In the genomic region with DNA sequence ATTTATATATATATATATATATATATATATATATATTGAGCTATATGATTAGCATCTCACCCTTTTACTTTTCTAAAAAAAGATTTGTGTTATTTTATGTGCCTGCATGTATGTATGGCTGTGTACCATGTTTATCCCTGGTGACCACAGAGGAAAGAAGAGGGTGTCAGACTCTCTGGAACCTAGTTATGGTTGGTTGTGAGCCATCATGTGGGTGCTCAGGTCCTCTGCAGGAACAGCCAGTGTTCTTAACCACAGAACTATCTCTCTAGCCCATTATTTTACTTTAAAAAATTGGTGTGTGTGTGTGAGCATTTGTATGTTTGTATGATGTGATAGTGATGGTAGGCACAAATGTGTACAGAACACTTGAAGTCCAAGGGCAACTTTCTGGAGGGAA, we compare ENCODE assay signal across 22 mouse cellular contexts. TPM values are rescaled to one million over a fixed set of nuclear protein-coding genes. Genes with fewer than 3 reads are reported as not detected.
DNase-seq lines count a peak whose midpoint lies in the region; ATAC-seq lines count a peak whose summit lies in the region.
"Had no signal": no experiment of that assay in that cellular context is flagged by ENCODE, and none has a peak within 500 bp of the region (broad histone marks: within the 10 kb centered on the region; RNA-seq: fewer than 3 reads in every experiment).

No protein-coding gene starts in this region.

- no peak overlapping the region for H3K9ac ChIP-seq in heart, embryonic 11.5 days (ENCODE audit: low read depth, low read length)
- H3K9ac ChIP-seq: embryonic facial prominence, embryonic 12.5 days; forebrain, embryonic 13.5 days; forebrain, embryonic 15.5 days; forebrain, postnatal 0 days had no signal

- H3K36me3 ChIP-seq in heart, embryonic 11.5 days (ENCODE audit: control insufficient read depth, insufficient read depth, low read length), result no peaks in the 10 kb centered on the region
- H3K36me3 ChIP-seq: embryonic facial prominence, embryonic 12.5 days; forebrain, embryonic 15.5 days had no signal

- H3K4me1 ChIP-seq in heart, embryonic 11.5 days (ENCODE audit: control insufficient read depth, insufficient read depth, low read length), result 0 out of 2 replicates have a peak, but pooled peaks cover 4% of the 10 kb centered on the region
- H3K4me1 ChIP-seq: embryonic facial prominence, embryonic 10.5 days; embryonic facial prominence, embryonic 12.5 days; forebrain, embryonic 13.5 days had no signal

- H3K4me2 ChIP-seq in heart, embryonic 11.5 days, result no peak overlapping the region
- H3K4me2 ChIP-seq: embryonic facial prominence, embryonic 12.5 days; forebrain, embryonic 13.5 days; forebrain, embryonic 15.5 days had no signal

- peak; percentile 40 for DNase-seq in heart, adult 11 months
- DNase-seq in 416B (ENCODE audit: low read depth), result peak; percentile 42
- DNase-seq in layer of hippocampus, adult 8-10 months (ENCODE audit: low spot score in 2 of 2), result no peak
- DNase-seq in adrenal gland, postnatal 10 days, result no peak
- DNase-seq: adrenal gland, adult 8-10 months; adrenal gland, postnatal 25 days; cerebellum, adult 11 months; cerebellum, adult 18-20 months; cerebellum, adult 8-10 months; cerebellum, adult 9-11 months; cerebellum, postnatal 14 days; cerebellum, postnatal 36 days; forebrain, postnatal 0 days had no signal

- no peaks in the 10 kb centered on the region for H3K9me3 ChIP-seq in heart, embryonic 11.5 days (replicated peaks; ENCODE audit: control insufficient read depth, low read length)
- H3K9me3 ChIP-seq: embryonic facial prominence, embryonic 10.5 days; embryonic facial prominence, embryonic 12.5 days; forebrain, embryonic 13.5 days; forebrain, embryonic 15.5 days had no signal

- no peak overlapping the region for H3K27ac ChIP-seq in heart, embryonic 11.5 days (ENCODE audit: low read depth, low read length)
- H3K27ac ChIP-seq: embryonic facial prominence, embryonic 10.5 days; embryonic facial prominence, embryonic 12.5 days; forebrain, embryonic 13.5 days; forebrain, embryonic 15.5 days had no signal

- H3K27me3 ChIP-seq in heart, embryonic 11.5 days (ENCODE audit: control insufficient read depth, insufficient read depth, low read length), result no peaks in the 10 kb centered on the region
- H3K27me3 ChIP-seq: embryonic facial prominence, embryonic 12.5 days; forebrain, embryonic 13.5 days; forebrain, embryonic 15.5 days; Patski had no signal

- no peak overlapping the region for H3K4me3 ChIP-seq in heart, embryonic 11.5 days (ENCODE audit: low read depth, low read length)
- H3K4me3 ChIP-seq: embryonic facial prominence, embryonic 10.5 days; embryonic facial prominence, embryonic 12.5 days; forebrain, embryonic 13.5 days; forebrain, embryonic 15.5 days had no signal

- no peak for ATAC-seq in heart, embryonic 11.5 days (replicated peaks; ENCODE audit: insufficient number of reproducible peaks, low FRiP score, low TSS enrichment)
- ATAC-seq in common myeloid progenitor, adult 5-6 weeks (replicated peaks; ENCODE audit: low read depth, poor library complexity, severe bottlenecking), result 0 out of 2 replicates have a peak, but pooled peaks have one; percentile 39
- peak; percentile 70 for ATAC-seq in megakaryocyte-erythroid progenitor cell, adult 5-6 weeks (replicated peaks; ENCODE audit: low FRiP score, low TSS enrichment, poor library complexity, severe bottlenecking)
- ATAC-seq: activated CD4-positive, CD25-positive, alpha-beta regulatory T cell, adult 4 months; forebrain, embryonic 13.5 days; forebrain, embryonic 15.5 days; forebrain, postnatal 0 days; Patski had no signal

RNA-seq across cellular contexts. Expression of gene Fam193a, which starts 9.1 kb away (rescaled TPM):
- 9.4 and 12.0 TPM in 2 replicates for polyA plus RNA-seq in heart, embryonic 11.5 days (2014; fragmentation: Nextera tagmentation; extraction: Ambion mirVana)
- 27.6 and 32.7 TPM in 2 replicates for total RNA-seq in common myeloid progenitor, adult 5-6 weeks (2017)
- 33.6 and 42.2 TPM in 2 replicates for total RNA-seq in megakaryocyte-erythroid progenitor cell, adult 5-6 weeks (2014; fragmentation: Nextera tagmentation)
- total RNA-seq in megakaryocyte-erythroid progenitor cell, adult 5-6 weeks (2017), result 20.1 and 45.7 TPM in 2 replicates
- 10 to 100 TPM; 41.6 to 48.2 (median 45.0) TPM for total RNA-seq in layer of hippocampus, adult 8-10 months (2022)
- 10 to 100 TPM; 26.7 to 34.3 TPM for total RNA-seq in adrenal gland, postnatal 10 days (2021)

RNA-seq across cellular contexts. Expression of gene Rnf4, which starts 42.7 kb away (rescaled TPM):
- 125 and 143 TPM in 2 replicates for polyA plus RNA-seq in heart, embryonic 11.5 days (2014; fragmentation: Nextera tagmentation; extraction: Ambion mirVana)
- total RNA-seq in common myeloid progenitor, adult 5-6 weeks (2017), result 115 and 126 TPM in 2 replicates
- total RNA-seq in megakaryocyte-erythroid progenitor cell, adult 5-6 weeks (2014; fragmentation: Nextera tagmentation), result 116 and 123 TPM in 2 replicates
- total RNA-seq in megakaryocyte-erythroid progenitor cell, adult 5-6 weeks (2017), result 112 and 149 TPM in 2 replicates
- total RNA-seq in layer of hippocampus, adult 8-10 months (2022), result 10 to 100 TPM; 82.2 to 87.7 (median 84.1) TPM
- total RNA-seq in adrenal gland, postnatal 10 days (2021), result 100 to 1,000 TPM; 102 to 109 TPM

Comparison
In these comparisons a context has a peak if more than half of its experiments do, and no peak if none do; other contexts are left out.
1. DNase-seq: peak in heart, adult 11 months (single experiment) and 416B (single experiment); none in layer of hippocampus, adult 8-10 months (0 of 2) and adrenal gland, postnatal 10 days (single experiment).